Mouse (Mus musculus): ENCODE results near the gene Hoxa4. TPM values are rescaled to one million over a fixed set of nuclear protein-coding genes. Genes with fewer than 3 reads are reported as not detected.

The Hoxa4 gene
- polyA plus RNA-seq, 1 experiment from 2014 or later = 1.6 TPM

DNA sequence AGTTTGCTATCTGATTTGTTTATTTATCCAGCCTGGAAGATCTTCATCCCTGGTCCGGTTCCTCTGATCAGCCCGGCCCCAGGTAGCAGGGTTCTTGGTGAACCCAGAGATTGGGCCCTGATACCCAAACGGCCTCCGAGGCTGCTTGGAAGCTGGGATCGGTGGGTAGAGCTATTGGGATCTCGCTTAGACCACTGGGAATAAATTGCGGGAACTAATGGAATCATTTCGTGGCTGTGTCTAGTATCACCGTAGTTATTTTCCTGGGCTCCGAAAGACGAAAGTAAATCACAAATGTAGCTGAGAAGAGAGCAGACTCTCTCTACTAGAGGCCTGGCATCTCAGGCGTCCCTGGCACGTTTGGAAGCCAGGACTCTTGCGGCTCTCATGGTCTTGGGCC, 13.7 kb upstream of the Hoxa4 start:
- Histone ChIP-seq H3K36me3 (ENCODE audit: insufficient read depth, low read length) (0 out of 2 replicates have a peak, but pooled peaks cover 7% of the 10 kb centered on the region), H3K9me3 (replicated peaks; ENCODE audit: low read length) (no peaks in the 10 kb centered on the region), H3K9ac (ENCODE audit: low read depth, low read length) (peak overlapping the region; percentile 33), H3K4me3 (replicated peaks; ENCODE audit: low read depth, low read length) (peak overlapping the region; percentile 13; the same call in 1 of the 2 replicates), H3K27me3 (ENCODE audit: insufficient read depth, low read length) (no peaks in the 10 kb centered on the region), H3K27ac (peak overlapping the region; percentile 74), H3K4me1 (replicated peaks; ENCODE audit: insufficient read depth, low read length) (peaks cover 39% of the 10 kb centered on the region), H3K4me2 (ENCODE audit: low read length) (peak overlapping the region; percentile 89)
- DNase-seq (ENCODE audit: low spot score) (no peak), ATAC-seq (replicated peaks; ENCODE audit: low FRiP score, low read depth) (no peak)
- WGBS = 25% methylated on average over 14 of the region's 14 CpGs
- no peak for TF ChIP-seq CTCF (IDR thresholded peaks at IDR 0.05; ENCODE audit: low read depth)

DNA sequence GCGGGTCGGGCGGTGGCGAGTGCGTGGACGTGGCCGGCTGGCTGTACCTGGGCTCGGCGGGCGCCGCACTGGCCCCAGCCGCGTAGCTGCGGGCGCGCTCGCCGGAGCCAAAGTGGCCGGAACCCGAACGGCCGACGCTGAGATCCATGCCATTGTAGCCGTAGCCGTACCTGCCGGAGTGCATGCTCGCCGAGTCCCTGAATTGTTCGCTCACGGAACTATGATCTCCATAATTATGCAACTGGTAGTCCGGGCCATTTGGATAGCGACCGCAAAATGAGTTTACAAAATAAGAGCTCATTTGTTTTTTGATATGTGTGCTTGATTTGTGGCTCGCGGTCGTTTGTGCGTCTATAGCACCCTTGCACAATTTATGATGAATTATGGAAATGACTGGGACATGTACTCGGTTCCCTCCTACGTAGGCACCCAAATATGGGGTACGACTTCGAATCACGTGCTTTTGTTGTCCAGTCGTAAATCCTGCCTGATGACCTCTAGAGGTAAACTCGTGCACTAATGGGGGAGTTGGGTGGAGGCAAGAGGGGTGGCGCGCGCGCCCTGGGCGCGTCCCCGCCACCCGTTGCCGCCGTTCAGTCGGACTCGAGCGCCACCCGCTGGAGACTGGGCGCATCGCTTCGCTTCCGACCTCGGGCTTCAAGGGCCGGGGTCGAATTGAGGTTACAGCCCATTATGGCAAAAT, 12.6 kb upstream of the Hoxa4 start, which contains the start of gene Hoxa5:
Gene Hoxa5 (minus strand): TSS at position 538 of the 703 bp plus-strand sequence.
- Histone ChIP-seq H3K4me3 (replicated peaks; ENCODE audit: low read depth, low read length) (peak within 1 kb of the TSS; percentile 59), H3K27ac (peak within 1 kb of the TSS; percentile 74), H3K9ac (ENCODE audit: low read depth, low read length) (peak within 1 kb of the TSS; percentile 76), H3K27me3 (ENCODE audit: insufficient read depth, low read length) (no peaks in the 10 kb centered on the region), H3K9me3 (replicated peaks; ENCODE audit: low read length) (no peaks in the 10 kb centered on the region), H3K36me3 (ENCODE audit: insufficient read depth, low read length) (0 out of 2 replicates have a peak, but pooled peaks cover 7% of the 10 kb centered on the region), H3K4me1 (replicated peaks; ENCODE audit: insufficient read depth, low read length) (peaks cover 32% of the 10 kb centered on the region), H3K4me2 (ENCODE audit: low read length) (peak within 1 kb of the TSS; percentile 89)
- TF ChIP-seq CTCF (IDR thresholded peaks at IDR 0.05; ENCODE audit: low read depth) = peak; percentile 89
- ATAC-seq (replicated peaks; ENCODE audit: low FRiP score, low read depth) = peak; percentile 74
- peak; percentile 98 for DNase-seq (ENCODE audit: low spot score)
- WGBS = 3% methylated on average over 65 of the region's 65 CpGs

DNA sequence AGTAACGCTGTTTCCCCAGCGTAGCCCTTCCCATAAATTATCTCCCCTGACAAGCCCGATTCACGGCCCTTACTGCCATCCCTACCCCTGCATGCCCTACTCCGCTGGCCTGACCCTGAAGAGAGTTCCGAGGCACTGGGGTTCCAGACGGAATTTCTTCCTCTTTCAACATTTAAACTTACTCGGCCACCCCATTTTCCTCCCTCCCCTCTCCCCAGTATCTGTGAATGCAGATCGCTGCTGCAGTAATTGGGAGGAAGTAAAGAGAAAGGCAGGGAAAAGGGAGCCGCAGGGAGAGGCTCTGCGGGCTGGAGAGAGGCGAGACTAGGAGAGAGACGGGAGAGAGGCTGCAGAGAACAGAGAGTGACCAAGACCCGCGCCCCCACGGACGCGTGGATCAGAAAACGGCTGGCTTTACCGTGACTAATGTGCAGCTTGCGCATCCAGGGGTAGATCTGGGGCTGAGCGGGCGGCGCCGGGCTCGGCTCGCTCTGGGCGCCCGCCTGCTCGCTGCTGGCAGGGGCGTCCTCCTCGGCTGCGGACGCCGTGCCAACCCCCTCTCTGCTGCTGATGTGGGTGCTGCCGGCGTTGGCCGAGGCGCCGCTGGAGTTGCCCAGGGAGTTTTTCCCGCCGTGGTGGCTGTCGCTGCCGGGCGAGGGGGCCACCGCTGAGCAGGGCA, 12.0 kb upstream of the Hoxa4 start:
- H3K27me3 ChIP-seq (ENCODE audit: insufficient read depth, low read length) = no peaks in the 10 kb centered on the region
- H3K36me3 ChIP-seq (ENCODE audit: insufficient read depth, low read length) = 0 out of 2 replicates have a peak, but pooled peaks cover 10% of the 10 kb centered on the region
- H3K9ac ChIP-seq (ENCODE audit: low read depth, low read length) = peak overlapping the region; percentile 76
- H3K4me2 ChIP-seq (ENCODE audit: low read length) = peak overlapping the region; percentile 89
- peaks cover 32% of the 10 kb centered on the region for H3K4me1 ChIP-seq (replicated peaks; ENCODE audit: insufficient read depth, low read length)
- H3K9me3 ChIP-seq (replicated peaks; ENCODE audit: low read length) = no peaks in the 10 kb centered on the region
- DNase-seq (ENCODE audit: low spot score) = no peak
- 0 out of 2 replicates have a peak, but pooled peaks have one; percentile 1 for TF ChIP-seq CTCF (IDR thresholded peaks at IDR 0.05; ENCODE audit: low read depth)
- ATAC-seq (replicated peaks; ENCODE audit: low FRiP score, low read depth) = peak; percentile 6; the same call in 1 of the 2 replicates
- peak overlapping the region; percentile 59 for H3K4me3 ChIP-seq (replicated peaks; ENCODE audit: low read depth, low read length)
- WGBS = 6% methylated on average over 44 of the region's 46 CpGs
- H3K27ac ChIP-seq = peak overlapping the region; percentile 74

DNA sequence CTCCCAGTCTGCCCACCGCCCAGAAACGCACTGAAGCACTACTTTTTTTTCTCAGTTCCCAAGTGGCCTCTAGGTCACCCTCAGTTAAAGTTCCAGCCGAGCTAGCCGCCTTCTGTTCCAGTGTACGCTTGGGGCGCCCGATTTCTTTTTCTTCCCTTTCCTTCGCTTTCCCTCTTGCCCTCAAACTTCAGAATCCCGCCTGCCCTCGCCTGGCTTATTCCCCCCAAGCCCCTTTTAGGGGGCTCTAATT, 11.5 kb upstream of the Hoxa4 start:
- Histone ChIP-seq H3K27me3 (ENCODE audit: insufficient read depth, low read length) (no peaks in the 10 kb centered on the region), H3K36me3 (ENCODE audit: insufficient read depth, low read length) (0 out of 2 replicates have a peak, but pooled peaks cover 11% of the 10 kb centered on the region)
- WGBS = 13% methylated on average over 10 of the region's 10 CpGs

DNA sequence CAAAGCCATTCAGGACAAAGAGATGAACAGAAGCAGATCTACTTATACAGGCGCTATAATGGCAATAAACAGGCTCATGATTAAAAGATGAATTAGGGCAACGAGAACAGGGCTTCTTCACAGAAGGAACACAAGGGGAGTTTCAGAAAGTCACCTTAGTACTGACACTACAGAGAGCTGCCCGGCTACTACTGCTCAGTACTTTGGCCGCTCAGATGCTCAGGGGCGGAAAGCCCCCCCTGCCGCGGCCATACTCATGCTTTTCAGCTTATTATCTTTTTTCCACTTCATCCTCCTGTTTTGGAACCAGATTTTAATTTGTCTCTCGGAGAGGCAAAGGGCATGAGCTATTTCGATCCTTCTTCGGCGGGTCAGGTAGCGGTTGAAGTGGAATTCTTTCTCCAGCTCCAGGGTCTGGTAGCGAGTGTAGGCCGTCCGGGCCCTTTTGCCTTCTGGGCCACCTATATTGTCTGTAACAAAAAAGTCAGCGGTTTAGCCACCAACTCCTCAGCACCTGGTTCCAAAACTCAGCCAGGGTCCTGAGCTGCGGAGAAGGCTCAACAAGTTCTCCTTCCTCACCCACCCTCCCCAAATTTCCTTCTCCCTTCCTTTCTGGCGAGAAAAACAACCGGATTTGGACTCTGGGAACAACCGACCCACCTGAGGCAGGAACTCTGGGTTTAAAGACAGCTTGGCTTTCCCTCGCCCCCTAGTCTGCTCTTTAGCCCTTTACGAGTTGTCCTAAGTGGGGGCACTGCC, 11.0 kb upstream of the Hoxa4 start:
- peak overlapping the region; percentile 59 for H3K4me3 ChIP-seq (replicated peaks; ENCODE audit: low read depth, low read length)
- no peaks in the 10 kb centered on the region for H3K9me3 ChIP-seq (replicated peaks; ENCODE audit: low read length)
- 25% methylated on average over 22 of the region's 22 CpGs for WGBS
- peak overlapping the region; percentile 76 for H3K9ac ChIP-seq (ENCODE audit: low read depth, low read length)
- no peaks in the 10 kb centered on the region for H3K27me3 ChIP-seq (ENCODE audit: insufficient read depth, low read length)
- 0 out of 2 replicates have a peak, but pooled peaks cover 11% of the 10 kb centered on the region for H3K36me3 ChIP-seq (ENCODE audit: insufficient read depth, low read length)
- DNase-seq (ENCODE audit: low spot score) = no peak
- TF ChIP-seq CTCF (IDR thresholded peaks at IDR 0.05; ENCODE audit: low read depth) = no peak
- peak overlapping the region; percentile 74 for H3K27ac ChIP-seq
- H3K4me1 ChIP-seq (replicated peaks; ENCODE audit: insufficient read depth, low read length) = peaks cover 31% of the 10 kb centered on the region
- ATAC-seq (replicated peaks; ENCODE audit: low FRiP score, low read depth) = no peak
- peak overlapping the region; percentile 89 for H3K4me2 ChIP-seq (ENCODE audit: low read length)

More for the DNA sequence above, 11.5 kb upstream of the Hoxa4 start:
- Histone ChIP-seq H3K9me3 (replicated peaks; ENCODE audit: low read length) (no peaks in the 10 kb centered on the region), H3K4me1 (replicated peaks; ENCODE audit: insufficient read depth, low read length) (peaks cover 30% of the 10 kb centered on the region), H3K27ac (peak overlapping the region; percentile 74), H3K4me2 (ENCODE audit: low read length) (peak overlapping the region; percentile 89), H3K9ac (ENCODE audit: low read depth, low read length) (peak overlapping the region; percentile 76), H3K4me3 (replicated peaks; ENCODE audit: low read depth, low read length) (peak overlapping the region; percentile 59)
- DNase-seq (ENCODE audit: low spot score) (peak; percentile 83), ATAC-seq (replicated peaks; ENCODE audit: low FRiP score, low read depth) (no peak)
- peak; percentile 18; the same call in 1 of the 2 replicates for TF ChIP-seq CTCF (IDR thresholded peaks at IDR 0.05; ENCODE audit: low read depth)

DNA sequence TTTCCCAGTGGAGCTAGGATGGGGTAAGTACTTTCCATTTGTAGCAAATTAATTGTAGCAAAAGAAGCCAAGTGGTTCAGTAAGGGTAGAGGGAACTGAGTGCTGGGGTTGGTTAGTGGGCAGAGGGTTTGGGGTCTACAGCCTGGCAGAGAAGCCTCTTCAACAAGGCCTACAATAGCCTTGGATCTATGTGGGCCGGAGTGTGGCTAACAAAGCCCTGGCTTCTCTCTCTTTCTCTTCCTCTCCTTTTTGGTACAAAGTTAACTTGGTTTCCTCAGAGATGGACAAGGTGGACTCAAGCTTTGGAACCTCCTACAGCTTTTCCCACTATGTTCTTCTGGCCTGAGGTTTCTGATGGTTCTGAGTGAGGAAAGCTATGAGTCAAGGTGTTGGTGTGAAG, 9.7 kb upstream of the Hoxa4 start:
- H3K4me3 ChIP-seq (replicated peaks; ENCODE audit: low read depth, low read length) = no peak overlapping the region; the same call in 1 of the 2 replicates
- WGBS = 56% methylated on average over 1 of the region's 1 CpGs
- ATAC-seq (replicated peaks; ENCODE audit: low FRiP score, low read depth) (no peak), DNase-seq (ENCODE audit: low spot score) (no peak)
- no peak overlapping the region for H3K9ac ChIP-seq (ENCODE audit: low read depth, low read length)
- peak overlapping the region; percentile 0; the same call in 1 of the 2 replicates for H3K4me2 ChIP-seq (ENCODE audit: low read length)
- 0 out of 2 replicates have a peak, but pooled peaks cover 11% of the 10 kb centered on the region for H3K36me3 ChIP-seq (ENCODE audit: insufficient read depth, low read length)
- peaks cover 24% of the 10 kb centered on the region for H3K4me1 ChIP-seq (replicated peaks; ENCODE audit: insufficient read depth, low read length)
- TF ChIP-seq CTCF (IDR thresholded peaks at IDR 0.05; ENCODE audit: low read depth) = no peak
- H3K27me3 ChIP-seq (ENCODE audit: insufficient read depth, low read length) = no peaks in the 10 kb centered on the region
- no peaks in the 10 kb centered on the region for H3K9me3 ChIP-seq (replicated peaks; ENCODE audit: low read length)
- no peak overlapping the region for H3K27ac ChIP-seq
